Mouse (Mus musculus): ENCODE results near the gene Hist1h3e. TPM values are rescaled to one million over a fixed set of nuclear protein-coding genes. Genes with fewer than 3 reads are reported as not detected.
"Not testable (repeated sequence)": the region's sequence is repeated elsewhere in the genome, so short reads cannot be mapped to it uniquely, and the experiment has no call there.

Hist1h3e gene
- polyA plus RNA-seq, 1 experiment: 36.8 TPM

GRCm38 (mm10) chr13:23572218-23573033 lies 10.3 kb upstream of the Hist1h3e start:
- no peaks in the 10 kb centered on the region for H3K36me3 ChIP-seq (ENCODE audit: control insufficient read depth, insufficient read depth, low read length)
- TF ChIP-seq CTCF (IDR thresholded peaks at IDR 0.05; ENCODE audit: extremely low read depth, insufficient read depth, insufficient read length, insufficient replicate concordance) (no peak), POLR2A (IDR thresholded peaks at IDR 0.05; ENCODE audit: low read depth, low read length) (no peak)
- H3K4me1 ChIP-seq (ENCODE audit: control insufficient read depth, insufficient read depth, insufficient read length): peaks cover 2% of the 10 kb centered on the region; the same call in 1 of the 2 replicates
- H3K27me3 ChIP-seq (ENCODE audit: control insufficient read depth, insufficient read depth, low read length): no peaks in the 10 kb centered on the region
- no peak overlapping the region for H3K27ac ChIP-seq (ENCODE audit: insufficient read depth, low read length)
- WGBS: 32% methylated on average over 2 of the region's 2 CpGs
- peak overlapping the region; percentile 30; the same call in 1 of the 2 replicates for H3K4me3 ChIP-seq (ENCODE audit: extremely low read depth, insufficient read depth, insufficient read length)
- DNase-seq (ENCODE audit: low read depth in 1 of 2, low spot score in 2 of 2): no peak

GRCm38 (mm10) chr13:23571504-23572217 lies 9.5 kb upstream of the Hist1h3e start:
- not testable (repeated sequence) for H3K4me1 ChIP-seq (ENCODE audit: control insufficient read depth, insufficient read depth, insufficient read length); DNase-seq (ENCODE audit: low read depth in 1 of 2, low spot score in 2 of 2); H3K27me3 ChIP-seq (ENCODE audit: control insufficient read depth, insufficient read depth, low read length); H3K36me3 ChIP-seq (ENCODE audit: control insufficient read depth, insufficient read depth, low read length)
- Histone ChIP-seq H3K4me3 (ENCODE audit: extremely low read depth, insufficient read depth, insufficient read length) (peak overlapping the region; percentile 54), H3K27ac (ENCODE audit: insufficient read depth, low read length) (peak overlapping the region; percentile 92)
- under 1% methylated on average over 17 of the region's 34 CpGs for WGBS

GRCm38 (mm10) chr13:23571022-23571503 lies 8.9 kb upstream of the Hist1h3e start, which contains the start of the genes Hist1h2ae and Hist1h2bg:
Gene Hist1h2ae, minus strand, starts transcription at chr13:23571220.
Gene Hist1h2bg, plus strand, starts transcription at chr13:23571396.
- DNase-seq (ENCODE audit: low read depth in 1 of 2, low spot score in 2 of 2): peak; percentile 48 to 91
- H3K4me1 ChIP-seq (ENCODE audit: control insufficient read depth, insufficient read depth, insufficient read length): no peaks in the 10 kb centered on the region
- peak within 1 kb of the TSS; percentile 61 for H3K4me3 ChIP-seq (ENCODE audit: extremely low read depth, insufficient read depth, insufficient read length)
- WGBS: under 1% methylated on average over 18 of the region's 18 CpGs
- H3K27ac ChIP-seq (ENCODE audit: insufficient read depth, low read length): peak within 1 kb of the TSS; percentile 99
- H3K36me3 ChIP-seq (ENCODE audit: control insufficient read depth, insufficient read depth, low read length): no peaks in the 10 kb centered on the region
- no peaks in the 10 kb centered on the region for H3K27me3 ChIP-seq (ENCODE audit: control insufficient read depth, insufficient read depth, low read length)
- no peak; the same call in 1 of the 2 replicates for TF ChIP-seq POLR2A (IDR thresholded peaks at IDR 0.05; ENCODE audit: low read depth, low read length)
- no peak for TF ChIP-seq CTCF (IDR thresholded peaks at IDR 0.05; ENCODE audit: extremely low read depth, insufficient read depth, insufficient read length, insufficient replicate concordance)

GRCm38 (mm10) chr13:23570261-23571021 lies 8.3 kb upstream of the Hist1h3e start:
- not testable (repeated sequence) for DNase-seq (ENCODE audit: low read depth in 1 of 2, low spot score in 2 of 2); H3K27me3 ChIP-seq (ENCODE audit: control insufficient read depth, insufficient read depth, low read length); H3K36me3 ChIP-seq (ENCODE audit: control insufficient read depth, insufficient read depth, low read length); H3K4me1 ChIP-seq (ENCODE audit: control insufficient read depth, insufficient read depth, insufficient read length)
- WGBS: 3% methylated on average over 29 of the region's 41 CpGs
- H3K4me3 ChIP-seq (ENCODE audit: extremely low read depth, insufficient read depth, insufficient read length): peak overlapping the region; percentile 61
- H3K27ac ChIP-seq (ENCODE audit: insufficient read depth, low read length): peak overlapping the region; percentile 99

GRCm38 (mm10) chr13:23564482-23564881 lies 2.3 kb upstream of the Hist1h3e start:
- DNase-seq (ENCODE audit: low read depth in 1 of 2, low spot score in 2 of 2): no peak
- Histone ChIP-seq H3K36me3 (ENCODE audit: control insufficient read depth, insufficient read depth, low read length) (no peaks in the 10 kb centered on the region), H3K4me1 (ENCODE audit: control insufficient read depth, insufficient read depth, insufficient read length) (no peaks in the 10 kb centered on the region), H3K4me3 (ENCODE audit: extremely low read depth, insufficient read depth, insufficient read length) (no peak overlapping the region), H3K27ac (ENCODE audit: insufficient read depth, low read length) (no peak overlapping the region), H3K27me3 (ENCODE audit: control insufficient read depth, insufficient read depth, low read length) (no peaks in the 10 kb centered on the region)
- 89% methylated on average over 2 of the region's 2 CpGs for WGBS
- no peak for TF ChIP-seq CTCF (IDR thresholded peaks at IDR 0.05; ENCODE audit: extremely low read depth, insufficient read depth, insufficient read length, insufficient replicate concordance)
- no peak for TF ChIP-seq POLR2A (IDR thresholded peaks at IDR 0.05; ENCODE audit: low read depth, low read length)

GRCm38 (mm10) chr13:23562699-23563462 lies 712 bp upstream of the Hist1h3e start:
- Histone ChIP-seq H3K36me3 (ENCODE audit: control insufficient read depth, insufficient read depth, low read length) (no peaks in the 10 kb centered on the region), H3K27ac (ENCODE audit: insufficient read depth, low read length) (peak overlapping the region; percentile 86), H3K4me1 (ENCODE audit: control insufficient read depth, insufficient read depth, insufficient read length) (no peaks in the 10 kb centered on the region), H3K4me3 (ENCODE audit: extremely low read depth, insufficient read depth, insufficient read length) (peak overlapping the region; percentile 51), H3K27me3 (ENCODE audit: control insufficient read depth, insufficient read depth, low read length) (no peaks in the 10 kb centered on the region)
- DNase-seq (ENCODE audit: low read depth in 1 of 2, low spot score in 2 of 2): no peak
- WGBS: 5% methylated on average over 18 of the region's 18 CpGs
- TF ChIP-seq POLR2A (IDR thresholded peaks at IDR 0.05; ENCODE audit: low read depth, low read length) (no peak), CTCF (IDR thresholded peaks at IDR 0.05; ENCODE audit: extremely low read depth, insufficient read depth, insufficient read length, insufficient replicate concordance) (no peak)

- DNase-seq (ENCODE audit: low read depth in 1 of 2, low spot score in 2 of 2); H3K36me3 ChIP-seq (ENCODE audit: control insufficient read depth, insufficient read depth, low read length); H3K4me1 ChIP-seq (ENCODE audit: control insufficient read depth, insufficient read depth, insufficient read length); H3K27me3 ChIP-seq (ENCODE audit: control insufficient read depth, insufficient read depth, low read length): not testable (repeated sequence)
- H3K4me3 ChIP-seq (ENCODE audit: extremely low read depth, insufficient read depth, insufficient read length): peak overlapping the region; percentile 54
- 0% methylated on average over 2 of the region's 5 CpGs for whole genome bisulfite sequencing
- peak overlapping the region; percentile 88; the same call in 1 of the 2 replicates for H3K27ac ChIP-seq (ENCODE audit: insufficient read depth, low read length)
Observed at GRCm38 (mm10) chr13:23561531-23561882, 662 bp downstream of the Hist1h3e start.

- H3K27me3 ChIP-seq (ENCODE audit: control insufficient read depth, insufficient read depth, low read length); DNase-seq (ENCODE audit: low read depth in 1 of 2, low spot score in 2 of 2); H3K4me1 ChIP-seq (ENCODE audit: control insufficient read depth, insufficient read depth, insufficient read length); H3K36me3 ChIP-seq (ENCODE audit: control insufficient read depth, insufficient read depth, low read length); H3K4me3 ChIP-seq (ENCODE audit: extremely low read depth, insufficient read depth, insufficient read length); H3K27ac ChIP-seq (ENCODE audit: insufficient read depth, low read length): not testable (repeated sequence)
- 49% methylated on average over 2 of the region's 2 CpGs for WGBS
Observed at GRCm38 (mm10) chr13:23560699-23561098, 1.5 kb downstream of the Hist1h3e start.

All from spleen, adult 2 months (tissue).